Comparison of ENCODE assay signal across 8 mouse cellular contexts in the genomic region with DNA sequence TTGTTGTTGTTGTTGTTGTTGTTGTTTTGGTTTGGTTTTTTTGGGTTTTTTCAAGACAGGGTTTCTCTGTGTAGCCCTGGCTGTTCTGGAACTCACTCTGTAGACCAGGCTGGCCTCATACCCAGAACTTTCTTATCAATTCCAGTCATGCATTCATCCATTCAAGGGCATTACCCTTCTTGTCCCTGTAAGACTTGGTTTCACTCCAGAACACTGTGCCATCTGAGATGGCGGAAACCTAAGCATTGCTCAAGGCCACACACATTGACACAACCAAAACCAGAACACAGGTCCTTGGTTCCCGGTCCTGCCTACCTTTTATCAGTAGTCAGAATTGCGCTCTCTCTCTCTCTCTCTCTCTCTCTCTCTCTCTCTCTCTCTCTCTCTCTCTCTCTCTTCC. TPM values are rescaled to one million over a fixed set of nuclear protein-coding genes. Genes with fewer than 3 reads are reported as not detected.
DNase-seq lines count a peak whose midpoint lies in the region; ATAC-seq and TF ChIP-seq lines count a peak whose summit lies in the region.
"Not testable (repeated sequence)": the region's sequence is repeated elsewhere in the genome, so short reads cannot be mapped to it uniquely, and the experiment has no call there.
"Had no signal": no experiment of that assay in that cellular context is flagged by ENCODE, and none has a peak within 500 bp of the region (broad histone marks: within the 10 kb centered on the region; RNA-seq: fewer than 3 reads in every experiment).

No protein-coding gene starts in this region.

- not testable (repeated sequence) for H3K36me3 ChIP-seq in ES-Bruce4 (ENCODE audit: control insufficient read depth, insufficient read depth, low read length, poor library complexity, severe bottlenecking); liver, embryonic 13.5 days; small intestine, adult 2 months (ENCODE audit: control insufficient read depth, insufficient read depth, low read length); thymus, adult 2 months (ENCODE audit: control insufficient read depth, insufficient read depth, low read length)

- not testable (repeated sequence) for H3K4me2 ChIP-seq in liver, embryonic 13.5 days

- not testable (repeated sequence) for TF ChIP-seq CTCF in ES-Bruce4 (IDR thresholded peaks at IDR 0.05; ENCODE audit: low read depth, low read length); bone marrow, adult 2 months (IDR thresholded peaks at IDR 0.05; ENCODE audit: control insufficient read depth, insufficient read depth, low read length); small intestine, adult 2 months (IDR thresholded peaks at IDR 0.05; ENCODE audit: extremely low read depth, insufficient read length, insufficient replicate concordance, low read depth, low read length); thymus, adult 2 months (IDR thresholded peaks at IDR 0.05; ENCODE audit: borderline replicate concordance, control insufficient read depth, extremely low read depth, insufficient read depth, low read length, poor library complexity)

- DNase-seq in CD4-positive, CD25-positive, alpha-beta regulatory T cell, adult 2 months (ENCODE audit: low read depth, low spot score), result peak; percentile 39
- DNase-seq in c-Kit-positive CD71-positive TER-119-positive erythroid progenitor cells, embryonic 14.5 days (ENCODE audit: low spot score), result peak; percentile 47
- DNase-seq in liver, embryonic 13.5 days; thymus, adult 2 months: not testable (repeated sequence)

- not testable (repeated sequence) for ATAC-seq in liver, embryonic 13.5 days (ENCODE audit: low read depth)

- peak overlapping the region; percentile 81 for H3K27ac ChIP-seq in ES-Bruce4 (ENCODE audit: insufficient read depth, low read length)
- 0 out of 2 replicates have a peak overlapping the region, but pooled peaks have one; percentile 14 for H3K27ac ChIP-seq in bone marrow, adult 2 months (ENCODE audit: control insufficient read depth, insufficient read depth, low read depth, low read length, poor library complexity)
- 0 out of 2 replicates have a peak overlapping the region, but pooled peaks have one; percentile 22 for H3K27ac ChIP-seq in liver, embryonic 13.5 days
- H3K27ac ChIP-seq in small intestine, adult 2 months (ENCODE audit: insufficient read depth, low read depth, low read length), result peak overlapping the region; percentile 94
- peak overlapping the region; percentile 98 for H3K27ac ChIP-seq in thymus, adult 2 months (ENCODE audit: control insufficient read depth, insufficient read depth, low read length)

- peak overlapping the region; percentile 32; the same call in 1 of the 2 replicates for H3K9ac ChIP-seq in ES-Bruce4 (ENCODE audit: low read depth, poor library complexity, severe bottlenecking)
- H3K9ac ChIP-seq in liver, embryonic 13.5 days, result not testable (repeated sequence)

- H3K4me3 ChIP-seq in ES-Bruce4 (ENCODE audit: low read depth, low read length); bone marrow, adult 2 months (replicated peaks; ENCODE audit: control insufficient read depth, low read depth, low read length); liver, embryonic 13.5 days (replicated peaks); small intestine, adult 2 months (ENCODE audit: low read depth, low read length); thymus, adult 2 months (ENCODE audit: control insufficient read depth, insufficient read depth, low read length): not testable (repeated sequence)

- 45% methylated on average over 3 of the region's 3 CpGs for WGBS in bone marrow, adult 2 months
- 70% methylated on average over 3 of the region's 3 CpGs for WGBS in liver, embryonic 13.5 days (ENCODE audit: insufficient replicate concordance)
- WGBS in small intestine, adult 2 months, result 49% methylated on average over 3 of the region's 3 CpGs
- WGBS in thymus, adult 2 months, result 97% methylated on average over 3 of the region's 3 CpGs

- not testable (repeated sequence) for TF ChIP-seq POLR2A in ES-Bruce4 (IDR thresholded peaks at IDR 0.05; ENCODE audit: insufficient read depth, low read length); bone marrow, adult 2 months (IDR thresholded peaks at IDR 0.05; ENCODE audit: borderline replicate concordance, control insufficient read depth, low read depth, low read length); small intestine, adult 2 months (IDR thresholded peaks at IDR 0.05; ENCODE audit: low read depth, low read length); thymus, adult 2 months (IDR thresholded peaks at IDR 0.05; ENCODE audit: control insufficient read depth, extremely low read depth, insufficient read depth, low read length, poor library complexity)

- TF ChIP-seq EP300 in ES-Bruce4 (IDR thresholded peaks at IDR 0.05; ENCODE audit: insufficient read depth, low read depth, low read length), result not testable (repeated sequence)

- H3K9me3 ChIP-seq in ES-Bruce4 (replicated peaks; ENCODE audit: control insufficient read depth, insufficient read depth, low read length, poor library complexity, severe bottlenecking); liver, embryonic 13.5 days (replicated peaks): not testable (repeated sequence)

- peaks cover 20% of the 10 kb centered on the region for H3K4me1 ChIP-seq in ES-Bruce4 (ENCODE audit: control insufficient read depth, insufficient read depth, low read length)
- not testable (repeated sequence) for H3K4me1 ChIP-seq in bone marrow, adult 2 months (ENCODE audit: control insufficient read depth, insufficient read depth, low read length)
- peaks cover 69% of the 10 kb centered on the region for H3K4me1 ChIP-seq in liver, embryonic 13.5 days (replicated peaks)
- peaks cover 41% of the 10 kb centered on the region for H3K4me1 ChIP-seq in small intestine, adult 2 months (ENCODE audit: control insufficient read depth, insufficient read depth, insufficient read length, low read length)
- peaks cover 56% of the 10 kb centered on the region for H3K4me1 ChIP-seq in thymus, adult 2 months (replicated peaks; ENCODE audit: control insufficient read depth, insufficient read depth, low read length)

- H3K27me3 ChIP-seq in ES-Bruce4 (ENCODE audit: control insufficient read depth, insufficient read depth, low read length, poor library complexity, severe bottlenecking); liver, embryonic 13.5 days; small intestine, adult 2 months (ENCODE audit: control insufficient read depth, insufficient read depth, low read length); thymus, adult 2 months (ENCODE audit: control insufficient read depth, insufficient read depth, low read length): not testable (repeated sequence)

RNA-seq across cellular contexts. Expression of gene Tnip1, which starts 5.0 kb away (rescaled TPM):
- 33.2 and 42.6 TPM in 2 replicates for polyA plus RNA-seq in ES-Bruce4 (2011; ENCODE audit: insufficient read depth, insufficient read length, low read depth, missing spikeins)
- 10.1 and 22.5 TPM in 2 replicates for polyA plus RNA-seq in bone marrow, adult 2 months (2011; ENCODE audit: insufficient read depth, insufficient read length, low replicate concordance, missing spikeins)
- 5.1 and 5.8 TPM in 2 replicates for polyA plus RNA-seq in liver, embryonic 13.5 days (2015; fragmentation: Nextera tagmentation; extraction: Ambion mirVana)
- 47.9 and 122 TPM in 2 replicates for polyA plus RNA-seq in small intestine, adult 2 months (2012; rRNA removed)
- 114 and 121 TPM in 2 replicates for polyA plus RNA-seq in thymus, adult 2 months (2012; rRNA removed)

RNA-seq across cellular contexts. Expression of gene Gpx3, which starts 55.5 kb away (rescaled TPM):
- 50.8 and 52.4 TPM in 2 replicates for polyA plus RNA-seq in ES-Bruce4 (2011; ENCODE audit: insufficient read depth, insufficient read length, low read depth, missing spikeins)
- polyA plus RNA-seq in bone marrow, adult 2 months (2011; ENCODE audit: insufficient read depth, insufficient read length, low replicate concordance, missing spikeins), result 86.6 and 132 TPM in 2 replicates
- polyA plus RNA-seq in liver, embryonic 13.5 days (2015; fragmentation: Nextera tagmentation; extraction: Ambion mirVana), result 20.9 and 26.3 TPM in 2 replicates
- 52.2 and 90.3 TPM in 2 replicates for polyA plus RNA-seq in small intestine, adult 2 months (2012; rRNA removed)
- polyA plus RNA-seq in thymus, adult 2 months (2012; rRNA removed), result 120 and 133 TPM in 2 replicates
- polyA plus RNA-seq: G1E had no signal

Comparison
In these comparisons a context has a peak if more than half of its experiments do, and no peak if none do; other contexts are left out.
1. H3K27ac ChIP-seq: peak in every context shown above with its lines; median percentile 98 in thymus, adult 2 months; 94 in small intestine, adult 2 months; 81 in ES-Bruce4; 22 in liver, embryonic 13.5 days; 14 in bone marrow, adult 2 months.